Mouse (Mus musculus) heart, postnatal 36 days (tissue): ENCODE measurements around the gene Atg4d. TPM values are rescaled to one million over a fixed set of nuclear protein-coding genes. Genes with fewer than 3 reads are reported as not detected.

ENCODE experiments used
- total RNA-seq, 2 experiments: library from RNA; stranded (reverse); gene quantifications; 2 replicates each; pipeline ENCODE4 v1.2.3; 2021

Atg4d gene
- total RNA-seq, 2 experiments from 2014 or later: 78.0 to 99.6 TPM

Other genes starting within 250 kb of the Atg4d start
- 1 to 10 TPM; 8.5 to 9.9 TPM for gene Icam1, start 249.3 kb upstream of the Atg4d start, total RNA-seq
- 1 to 10 TPM in 1 of 2 experiments, under 1 TPM in 1; 0.65 to 1.1 TPM for gene Icam4, start 235.9 kb upstream of the Atg4d start, total RNA-seq
- not detected for gene Icam5, start 233.2 kb upstream of the Atg4d start, total RNA-seq
- not detected for gene Zglp1, start 198.2 kb upstream of the Atg4d start, total RNA-seq
- under 1 TPM; 0.17 to 0.33 TPM for gene Gm49373, start 192.2 kb upstream of the Atg4d start, total RNA-seq
- 10 to 100 TPM; 34.7 to 38.7 TPM for gene Fdx1l, start 191.7 kb upstream of the Atg4d start, total RNA-seq
- gene Gm38431, start 173.3 kb upstream of the Atg4d start, total RNA-seq: 1 to 10 TPM in 1 of 2 experiments, under 1 TPM in 1; 0.51 to 1.9 TPM
- gene Raver1, start 173.3 kb upstream of the Atg4d start, total RNA-seq: 10 to 100 TPM; 25.1 to 27.7 TPM
- gene Tyk2, start 134.1 kb upstream of the Atg4d start, total RNA-seq: 1 to 10 TPM; 8.2 to 9.6 TPM
- gene Cdc37, start 115.3 kb upstream of the Atg4d start, total RNA-seq: 100 to 1,000 TPM; 157 to 165 TPM
- gene Pde4a, start 99.6 kb upstream of the Atg4d start, total RNA-seq: 10 to 100 TPM; 45.9 to 52.0 TPM
- 10 to 100 TPM; 41.9 to 43.1 TPM for gene Keap1, start 25.9 kb upstream of the Atg4d start, total RNA-seq
- 1 to 10 TPM in 1 of 2 experiments, under 1 TPM in 1; 0.69 to 1.1 TPM for gene S1pr5, start 16.9 kb upstream of the Atg4d start, total RNA-seq
- 10 to 100 TPM; 16.5 to 18.0 TPM for gene Kri1, start 22.7 kb downstream of the Atg4d start, total RNA-seq
- 10 to 100 TPM; 15.9 to 18.4 TPM for gene Cdkn2d, start 26.1 kb downstream of the Atg4d start, total RNA-seq
- gene Ap1m2, start 47.0 kb downstream of the Atg4d start, total RNA-seq: not detected
- 100 to 1,000 TPM; 118 to 124 TPM for gene Slc44a2, start 55.4 kb downstream of the Atg4d start, total RNA-seq
- 10 to 100 TPM; 28.9 to 29.0 TPM for gene Ilf3, start 102.6 kb downstream of the Atg4d start, total RNA-seq
- gene Qtrt1, start 146.5 kb downstream of the Atg4d start, total RNA-seq: 1 to 10 TPM; 8.0 to 9.5 TPM
- gene Dnm2, start 159.6 kb downstream of the Atg4d start, total RNA-seq: 10 to 100 TPM; 63.9 to 72.4 TPM
- gene Tmed1, start 245.0 kb downstream of the Atg4d start, total RNA-seq: 10 to 100 TPM; 44.9 to 46.9 TPM